Comparison of ENCODE assay signal across 18 mouse cellular contexts in the genomic region with DNA sequence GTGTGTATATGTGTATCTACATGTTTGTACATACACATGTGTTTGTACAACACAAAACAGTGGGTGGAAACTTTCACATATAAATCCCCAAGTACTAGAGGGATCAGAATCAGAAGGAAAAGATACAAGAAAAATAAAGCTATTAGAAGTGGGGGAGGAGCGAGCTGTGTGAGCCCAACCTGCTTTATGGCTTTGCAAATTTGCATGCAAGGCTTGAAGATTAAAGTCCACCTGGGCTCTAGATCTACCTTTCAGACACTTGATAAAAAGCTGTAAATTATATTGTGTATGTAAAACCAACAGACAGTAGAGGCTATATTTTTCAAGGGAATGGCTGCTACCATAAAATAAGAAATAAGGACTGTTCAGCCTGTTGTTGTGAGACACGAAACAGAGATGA. TPM values are rescaled to one million over a fixed set of nuclear protein-coding genes. Genes with fewer than 3 reads are reported as not detected.
DNase-seq lines count a peak whose midpoint lies in the region; ATAC-seq and TF ChIP-seq lines count a peak whose summit lies in the region.
"Had no signal": no experiment of that assay in that cellular context is flagged by ENCODE, and none has a peak within 500 bp of the region (broad histone marks: within the 10 kb centered on the region; RNA-seq: fewer than 3 reads in every experiment).

No protein-coding gene starts in this region.

- H3K9ac ChIP-seq in kidney, embryonic 16.5 days (replicated peaks; ENCODE audit: low read length): no peak overlapping the region
- H3K9ac ChIP-seq in stomach, postnatal 0 days (ENCODE audit: low read length): no peak overlapping the region
- H3K9ac ChIP-seq in midbrain, embryonic 16.5 days (ENCODE audit: low read depth, low read length): no peak overlapping the region
- H3K9ac ChIP-seq: embryonic facial prominence, embryonic 12.5 days; forebrain, embryonic 12.5 days; hindbrain, embryonic 12.5 days had no signal

- no peak for TF ChIP-seq EP300 in stomach, postnatal 0 days (optimal IDR thresholded peaks at IDR 0.05)

- TF ChIP-seq CTCF in stomach, postnatal 0 days (IDR thresholded peaks at IDR 0.05; ENCODE audit: low read depth): no peak

- H3K4me1 ChIP-seq in kidney, embryonic 16.5 days (ENCODE audit: insufficient read depth, low read length): no peaks in the 10 kb centered on the region
- no peaks in the 10 kb centered on the region for H3K4me1 ChIP-seq in stomach, postnatal 0 days (replicated peaks; ENCODE audit: control insufficient read depth, insufficient read depth)
- H3K4me1 ChIP-seq in midbrain, embryonic 16.5 days (ENCODE audit: control insufficient read depth, insufficient read depth, low read length): peaks cover 6% of the 10 kb centered on the region; the same call in 1 of the 2 replicates
- H3K4me1 ChIP-seq: embryonic facial prominence, embryonic 12.5 days; hindbrain, embryonic 12.5 days had no signal

- ATAC-seq in kidney, embryonic 16.5 days (ENCODE audit: low FRiP score, low TSS enrichment): no peak
- ATAC-seq in stomach, postnatal 0 days (ENCODE audit: low FRiP score, low TSS enrichment): peak; percentile 59
- ATAC-seq in midbrain, embryonic 16.5 days: no peak
- ATAC-seq: forebrain, embryonic 16.5 days had no signal

- H3K27ac ChIP-seq in kidney, embryonic 16.5 days (ENCODE audit: low read length): no peak overlapping the region
- H3K27ac ChIP-seq in stomach, postnatal 0 days (replicated peaks): no peak overlapping the region
- no peak overlapping the region for H3K27ac ChIP-seq in midbrain, embryonic 16.5 days (ENCODE audit: low read length)
- H3K27ac ChIP-seq: embryonic facial prominence, embryonic 12.5 days; hindbrain, embryonic 12.5 days had no signal

- 55% methylated on average over 2 of the region's 2 CpGs for WGBS in kidney, embryonic 16.5 days
- 30% methylated on average over 2 of the region's 2 CpGs for WGBS in large intestine, adult 2 months
- 60% methylated on average over 2 of the region's 2 CpGs for WGBS in stomach, postnatal 0 days
- 75% methylated on average over 2 of the region's 2 CpGs for WGBS in midbrain, embryonic 16.5 days

- peak; percentile 35 for DNase-seq in kidney, adult 9 months
- DNase-seq in large intestine, adult 2 months (ENCODE audit: low read depth, low spot score): peak; percentile 85
- DNase-seq in stomach, postnatal 0 days (ENCODE audit: low spot score): no peak
- DNase-seq in thymus, postnatal 36 days: no peak
- no peak for DNase-seq in gastrocnemius, postnatal 4 days (ENCODE audit: low spot score in 2 of 2)
- DNase-seq: adrenal gland, postnatal 10 days; cerebellum, adult 11-12 months; cerebellum, adult 9-10 months; cerebellum, postnatal 25 days; gastrocnemius, postnatal 10 days; heart, postnatal 10 days; heart, postnatal 4 days had no signal

- H3K9me3 ChIP-seq in kidney, embryonic 16.5 days (ENCODE audit: low read length): no peaks in the 10 kb centered on the region
- H3K9me3 ChIP-seq in stomach, postnatal 0 days (ENCODE audit: control insufficient read depth, low read length): no peaks in the 10 kb centered on the region
- no peaks in the 10 kb centered on the region for H3K9me3 ChIP-seq in midbrain, embryonic 16.5 days (replicated peaks; ENCODE audit: control insufficient read depth, low read length, poor library complexity, severe bottlenecking)
- H3K9me3 ChIP-seq: embryonic facial prominence, embryonic 12.5 days; forebrain, embryonic 12.5 days; hindbrain, embryonic 12.5 days had no signal

- no peak overlapping the region for H3K4me2 ChIP-seq in kidney, embryonic 16.5 days (replicated peaks; ENCODE audit: low read depth, low read length)
- H3K4me2 ChIP-seq in stomach, postnatal 0 days (replicated peaks; ENCODE audit: low read depth): no peak overlapping the region
- no peak overlapping the region for H3K4me2 ChIP-seq in midbrain, embryonic 16.5 days (ENCODE audit: low read length)
- H3K4me2 ChIP-seq: embryonic facial prominence, embryonic 12.5 days; forebrain, embryonic 12.5 days; hindbrain, embryonic 12.5 days had no signal

- H3K4me3 ChIP-seq in kidney, embryonic 16.5 days (ENCODE audit: low read length): no peak overlapping the region
- no peak overlapping the region for H3K4me3 ChIP-seq in stomach, postnatal 0 days (ENCODE audit: low read depth, low read length)
- H3K4me3 ChIP-seq in midbrain, embryonic 16.5 days (ENCODE audit: low read depth, low read length): no peak overlapping the region
- H3K4me3 ChIP-seq: embryonic facial prominence, embryonic 12.5 days; forebrain, embryonic 12.5 days; hindbrain, embryonic 12.5 days had no signal

- no peaks in the 10 kb centered on the region for H3K27me3 ChIP-seq in kidney, embryonic 16.5 days (ENCODE audit: insufficient read depth, low read length)
- H3K27me3 ChIP-seq in stomach, postnatal 0 days (ENCODE audit: control insufficient read depth, insufficient read depth, low read length): no peaks in the 10 kb centered on the region
- H3K27me3 ChIP-seq in midbrain, embryonic 16.5 days (ENCODE audit: control insufficient read depth, insufficient read depth, low read depth, low read length): no peaks in the 10 kb centered on the region
- H3K27me3 ChIP-seq: embryonic facial prominence, embryonic 12.5 days; forebrain, embryonic 12.5 days; hindbrain, embryonic 12.5 days had no signal

- H3K36me3 ChIP-seq in kidney, embryonic 16.5 days (ENCODE audit: insufficient read depth, low read length): no peaks in the 10 kb centered on the region
- H3K36me3 ChIP-seq in stomach, postnatal 0 days (ENCODE audit: control insufficient read depth, insufficient read depth, low read length): no peaks in the 10 kb centered on the region
- H3K36me3 ChIP-seq in midbrain, embryonic 16.5 days (ENCODE audit: control insufficient read depth, insufficient read depth, low read length): no peaks in the 10 kb centered on the region
- H3K36me3 ChIP-seq: embryonic facial prominence, embryonic 12.5 days; forebrain, embryonic 12.5 days; hindbrain, embryonic 12.5 days had no signal

RNA-seq across cellular contexts. Expression of a gene that starts 6.7 kb away (rescaled TPM):
- polyA plus RNA-seq in kidney, embryonic 16.5 days (2015; fragmentation: Nextera tagmentation; extraction: Ambion mirVana): 0.09 and 0.37 TPM in 2 replicates
- polyA plus RNA-seq in large intestine, adult 2 months (2012; rRNA removed): 0.84 and 1.2 TPM in 2 replicates
- polyA plus RNA-seq in stomach, postnatal 0 days (2015; fragmentation: Nextera tagmentation; extraction: Ambion mirVana): 0.12 and 0.15 TPM in 2 replicates
- total RNA-seq in gastrocnemius, postnatal 4 days (2021): 1 to 10 TPM in 1 of 2 experiments, under 1 TPM in 1; 0.57 to 1.2 TPM
- polyA plus RNA-seq in midbrain, embryonic 16.5 days (2015; fragmentation: Nextera tagmentation; extraction: Ambion mirVana): 0.82 and 1.5 TPM in 2 replicates

RNA-seq across cellular contexts. Expression of a gene that starts 34.0 kb away (rescaled TPM):
- 7.4 and 9.4 TPM in 2 replicates for polyA plus RNA-seq in kidney, embryonic 16.5 days (2015; fragmentation: Nextera tagmentation; extraction: Ambion mirVana)
- polyA plus RNA-seq in large intestine, adult 2 months (2012; rRNA removed): 5.8 and 8.8 TPM in 2 replicates
- 3.0 and 3.5 TPM in 2 replicates for polyA plus RNA-seq in stomach, postnatal 0 days (2015; fragmentation: Nextera tagmentation; extraction: Ambion mirVana)
- total RNA-seq in gastrocnemius, postnatal 4 days (2021): 10 to 100 TPM; 29.1 to 35.9 TPM
- 20.2 and 21.2 TPM in 2 replicates for polyA plus RNA-seq in midbrain, embryonic 16.5 days (2015; fragmentation: Nextera tagmentation; extraction: Ambion mirVana)

Comparison
In these comparisons a context has a peak if more than half of its experiments do, and no peak if none do; other contexts are left out.
1. DNase-seq: peak in kidney, adult 9 months (single experiment) and large intestine, adult 2 months (single experiment); none in stomach, postnatal 0 days (single experiment), thymus, postnatal 36 days (0 of 2) and gastrocnemius, postnatal 4 days (0 of 2).